Mouse (Mus musculus): ENCODE results near the gene Ubald1. TPM values are rescaled to one million over a fixed set of nuclear protein-coding genes. Genes with fewer than 3 reads are reported as not detected.
A peak's percentile ranks its signal among the peaks of the same experiment; 100 is the strongest.

The Ubald1 gene
- polyA plus RNA-seq, 1 experiment from 2014 or later, result 55.2 TPM

DNA sequence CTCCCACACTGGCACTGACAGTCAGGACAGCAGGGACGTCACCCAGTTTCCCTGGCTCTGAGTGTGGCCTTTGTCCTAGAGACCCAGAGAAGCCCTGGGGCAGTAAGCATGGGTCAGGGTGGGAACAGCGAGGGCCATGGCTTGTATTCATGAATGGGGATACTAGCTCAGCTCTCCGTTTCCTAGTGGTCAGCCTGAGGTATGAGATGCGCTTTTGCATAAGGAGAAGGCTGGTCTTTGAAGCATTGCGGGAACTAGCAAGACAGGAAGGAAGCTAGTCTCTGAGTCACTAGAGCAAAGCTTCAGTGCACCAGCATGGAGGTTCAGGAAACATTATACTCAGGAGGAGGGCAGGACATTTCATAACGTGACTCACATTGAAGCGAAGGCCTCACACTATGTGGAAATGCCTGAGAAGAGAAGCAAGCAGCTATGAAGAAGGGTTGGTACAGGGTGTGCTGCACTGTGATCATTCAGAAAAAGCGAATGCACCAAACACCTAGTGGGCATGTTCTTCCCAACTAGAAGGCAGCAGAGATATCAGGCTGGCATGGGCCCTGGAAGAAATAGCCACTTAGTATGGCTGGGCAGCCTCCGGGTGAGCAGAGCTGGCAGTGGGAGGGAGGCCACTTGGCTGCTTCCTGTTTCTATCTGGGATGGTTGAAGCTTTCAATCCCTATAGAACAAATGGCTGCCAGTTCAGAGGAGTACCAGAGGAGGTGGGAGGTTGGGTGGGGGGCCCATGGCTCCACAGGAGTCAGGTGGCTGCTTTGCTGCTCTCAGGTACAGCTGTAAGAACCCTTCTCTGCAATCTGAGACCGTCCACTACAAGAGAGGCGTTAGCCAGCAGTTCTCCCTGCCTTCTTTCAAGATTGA lies 33.0 kb upstream of the Ubald1 start:
- no peak; the same call in none of the 2 replicates for ATAC-seq
- Histone ChIP-seq H3K9ac (ENCODE audit: low read depth, low read length) (no peak overlapping the region), H3K36me3 (ENCODE audit: control insufficient read depth, insufficient read depth, low read length) (peaks cover 32% of the 10 kb centered on the region), H3K9me3 (ENCODE audit: control insufficient read depth, low read length) (no peaks in the 10 kb centered on the region), H3K27ac (ENCODE audit: low read depth, low read length) (peak overlapping the region; percentile 19; the same call in 1 of the 2 replicates), H3K4me1 (ENCODE audit: control insufficient read depth, insufficient read depth, low read depth, low read length) (no peaks in the 10 kb centered on the region), H3K27me3 (replicated peaks; ENCODE audit: control insufficient read depth, insufficient read depth, low read length) (no peaks in the 10 kb centered on the region), H3K4me3 (ENCODE audit: low read length) (no peak overlapping the region), H3K4me2 (ENCODE audit: low read length) (no peak overlapping the region)
- 78% methylated on average over 11 of the region's 11 CpGs for WGBS

DNA sequence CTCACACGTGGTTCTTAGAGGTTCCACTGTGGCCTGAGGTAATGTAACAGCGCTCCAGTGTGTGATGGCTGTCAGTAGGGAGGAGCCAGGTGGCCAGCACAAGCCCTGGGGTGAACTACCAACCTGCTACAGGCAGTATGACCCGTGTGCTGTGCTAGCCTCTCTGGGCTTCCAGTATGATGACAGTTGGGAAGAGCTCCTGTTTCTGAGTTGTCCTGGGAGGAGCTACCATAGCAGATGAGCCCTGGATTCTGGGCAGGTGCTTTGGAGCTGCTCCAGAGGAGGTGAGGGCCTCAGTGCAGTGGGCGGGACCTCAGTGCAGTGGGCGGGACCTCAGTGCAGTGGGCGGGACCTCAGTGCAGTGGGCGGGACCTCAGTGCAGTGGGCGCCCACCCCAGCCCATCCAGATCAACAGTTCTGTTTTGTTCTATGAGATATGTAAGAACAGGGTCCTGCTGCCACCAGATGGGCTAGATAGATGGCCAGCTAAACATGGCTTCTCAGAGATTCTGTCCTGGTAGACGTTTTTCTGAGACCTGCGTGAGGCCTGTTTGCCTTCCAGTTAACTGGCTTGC lies 32.0 kb upstream of the Ubald1 start:
- Histone ChIP-seq H3K36me3 (ENCODE audit: control insufficient read depth, insufficient read depth, low read length) (peaks cover 32% of the 10 kb centered on the region), H3K27me3 (replicated peaks; ENCODE audit: control insufficient read depth, insufficient read depth, low read length) (no peaks in the 10 kb centered on the region), H3K9me3 (ENCODE audit: control insufficient read depth, low read length) (no peaks in the 10 kb centered on the region), H3K9ac (ENCODE audit: low read depth, low read length) (no peak overlapping the region), H3K4me3 (ENCODE audit: low read length) (no peak overlapping the region), H3K27ac (ENCODE audit: low read depth, low read length) (no peak overlapping the region), H3K4me2 (ENCODE audit: low read length) (no peak overlapping the region), H3K4me1 (ENCODE audit: control insufficient read depth, insufficient read depth, low read depth, low read length) (no peaks in the 10 kb centered on the region)
- no peak for ATAC-seq
- 74% methylated on average over 10 of the region's 10 CpGs for WGBS

DNA sequence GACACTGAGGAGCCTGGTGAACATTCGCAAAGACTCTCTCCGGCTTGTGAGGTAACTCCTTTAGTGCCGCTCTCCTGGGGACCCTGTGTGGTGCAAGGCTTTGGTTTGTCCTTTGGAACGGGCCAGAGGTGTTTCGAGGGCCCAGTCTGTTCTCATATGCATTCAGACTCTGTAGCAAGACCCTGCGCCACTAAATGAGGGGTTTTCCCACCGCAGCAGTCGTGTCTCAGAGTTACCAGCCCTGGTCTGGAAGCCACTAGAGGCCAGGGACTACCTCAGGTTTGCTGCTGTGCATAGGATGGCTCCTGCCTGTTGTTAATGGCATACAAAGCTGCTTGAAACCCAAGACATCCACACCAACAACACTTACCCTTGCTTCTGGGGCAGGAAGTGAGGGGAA lies 30.6 kb upstream of the Ubald1 start:
- 95% methylated on average over 8 of the region's 8 CpGs for WGBS
- Histone ChIP-seq H3K4me2 (ENCODE audit: low read length) (no peak overlapping the region), H3K4me1 (ENCODE audit: control insufficient read depth, insufficient read depth, low read depth, low read length) (no peaks in the 10 kb centered on the region), H3K36me3 (ENCODE audit: control insufficient read depth, insufficient read depth, low read length) (peaks cover 19% of the 10 kb centered on the region), H3K27me3 (replicated peaks; ENCODE audit: control insufficient read depth, insufficient read depth, low read length) (no peaks in the 10 kb centered on the region), H3K9me3 (ENCODE audit: control insufficient read depth, low read length) (no peaks in the 10 kb centered on the region), H3K27ac (ENCODE audit: low read depth, low read length) (no peak overlapping the region), H3K4me3 (ENCODE audit: low read length) (no peak overlapping the region), H3K9ac (ENCODE audit: low read depth, low read length) (no peak overlapping the region)
- no peak for ATAC-seq

DNA sequence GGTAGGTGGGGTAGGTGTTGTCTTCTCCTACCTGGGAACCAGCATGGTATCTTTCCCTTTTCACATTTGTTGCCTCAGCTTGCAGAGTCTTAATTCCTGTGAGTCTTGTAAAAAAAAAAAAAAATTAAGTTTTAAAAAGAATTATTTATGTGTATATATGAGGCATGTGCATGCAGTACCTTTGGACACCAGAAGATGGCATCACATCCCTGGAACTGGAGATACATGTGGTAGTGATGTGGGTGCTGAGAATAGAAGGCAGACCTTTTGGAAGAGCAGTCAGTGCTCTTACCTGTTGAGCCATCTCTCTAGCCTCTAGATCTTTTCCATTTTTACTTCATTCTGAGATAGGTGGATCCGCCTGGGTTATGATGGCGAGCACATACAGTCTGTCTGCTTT lies 29.6 kb upstream of the Ubald1 start:
- Histone ChIP-seq H3K4me2 (ENCODE audit: low read length) (no peak overlapping the region), H3K9ac (ENCODE audit: low read depth, low read length) (no peak overlapping the region), H3K4me3 (ENCODE audit: low read length) (no peak overlapping the region), H3K36me3 (ENCODE audit: control insufficient read depth, insufficient read depth, low read length) (peaks cover 13% of the 10 kb centered on the region), H3K27ac (ENCODE audit: low read depth, low read length) (no peak overlapping the region), H3K9me3 (ENCODE audit: control insufficient read depth, low read length) (no peaks in the 10 kb centered on the region), H3K27me3 (replicated peaks; ENCODE audit: control insufficient read depth, insufficient read depth, low read length) (no peaks in the 10 kb centered on the region), H3K4me1 (ENCODE audit: control insufficient read depth, insufficient read depth, low read depth, low read length) (no peaks in the 10 kb centered on the region)
- WGBS, result 98% methylated on average over 2 of the region's 2 CpGs
- no peak for ATAC-seq

DNA sequence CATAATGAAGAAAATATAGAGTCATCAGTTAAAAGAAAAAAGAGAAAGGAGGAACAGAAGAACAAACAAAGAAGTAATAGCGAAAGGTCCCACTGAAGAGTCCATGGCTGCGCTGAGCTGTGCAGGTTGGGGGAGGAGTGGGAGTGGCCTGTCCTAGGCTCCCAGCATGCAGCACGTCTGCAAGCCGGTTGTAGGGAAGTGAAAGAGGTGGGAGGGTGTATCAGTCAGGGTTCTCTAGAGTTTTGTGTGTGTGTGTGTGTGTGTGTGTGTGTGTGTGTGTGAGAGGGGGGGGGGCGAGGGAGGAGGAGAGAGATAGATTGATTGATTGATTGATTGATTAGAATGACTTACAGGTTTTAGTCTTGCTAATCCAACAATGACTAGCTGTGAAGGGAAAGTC lies 27.9 kb upstream of the Ubald1 start:
- Histone ChIP-seq H3K9me3 (ENCODE audit: control insufficient read depth, low read length) (no peaks in the 10 kb centered on the region), H3K27ac (ENCODE audit: low read depth, low read length) (no peak overlapping the region), H3K36me3 (ENCODE audit: control insufficient read depth, insufficient read depth, low read length) (peaks cover 13% of the 10 kb centered on the region), H3K9ac (ENCODE audit: low read depth, low read length) (no peak overlapping the region), H3K27me3 (replicated peaks; ENCODE audit: control insufficient read depth, insufficient read depth, low read length) (no peaks in the 10 kb centered on the region), H3K4me1 (ENCODE audit: control insufficient read depth, insufficient read depth, low read depth, low read length) (no peaks in the 10 kb centered on the region), H3K4me2 (ENCODE audit: low read length) (no peak overlapping the region), H3K4me3 (ENCODE audit: low read length) (no peak overlapping the region)
- 45% methylated on average over 4 of the region's 5 CpGs for WGBS
- no peak for ATAC-seq

DNA sequence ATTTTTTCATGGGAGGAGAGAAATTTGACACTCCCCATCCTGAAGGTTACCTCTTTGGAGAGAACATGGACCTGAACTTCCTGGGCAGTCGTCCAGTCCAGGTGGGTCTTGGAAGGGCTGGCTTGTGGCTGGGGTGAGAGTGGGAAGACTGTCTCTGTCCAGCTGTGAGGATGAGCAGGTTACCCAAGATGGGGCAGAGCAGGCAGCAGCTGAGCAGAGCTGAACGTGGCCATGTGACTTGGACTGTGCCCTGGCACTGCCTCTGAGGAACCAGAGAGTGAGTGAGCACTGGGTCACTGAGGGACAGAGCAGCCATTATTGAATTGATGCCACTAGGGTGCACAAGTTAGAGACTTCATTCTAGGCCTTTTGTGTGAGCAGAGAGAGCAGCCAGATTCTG lies 27.3 kb upstream of the Ubald1 start:
- WGBS, result 89% methylated on average over 2 of the region's 2 CpGs
- peak; percentile 46; the same call in 1 of the 2 replicates for ATAC-seq
- H3K36me3 ChIP-seq (ENCODE audit: control insufficient read depth, insufficient read depth, low read length), result peaks cover 13% of the 10 kb centered on the region
- no peak overlapping the region for H3K4me3 ChIP-seq (ENCODE audit: low read length)
- no peak overlapping the region for H3K9ac ChIP-seq (ENCODE audit: low read depth, low read length)
- H3K4me2 ChIP-seq (ENCODE audit: low read length), result no peak overlapping the region
- no peak overlapping the region for H3K27ac ChIP-seq (ENCODE audit: low read depth, low read length)
- H3K9me3 ChIP-seq (ENCODE audit: control insufficient read depth, low read length), result no peaks in the 10 kb centered on the region
- H3K27me3 ChIP-seq (replicated peaks; ENCODE audit: control insufficient read depth, insufficient read depth, low read length), result no peaks in the 10 kb centered on the region
- no peaks in the 10 kb centered on the region for H3K4me1 ChIP-seq (ENCODE audit: control insufficient read depth, insufficient read depth, low read depth, low read length)

DNA sequence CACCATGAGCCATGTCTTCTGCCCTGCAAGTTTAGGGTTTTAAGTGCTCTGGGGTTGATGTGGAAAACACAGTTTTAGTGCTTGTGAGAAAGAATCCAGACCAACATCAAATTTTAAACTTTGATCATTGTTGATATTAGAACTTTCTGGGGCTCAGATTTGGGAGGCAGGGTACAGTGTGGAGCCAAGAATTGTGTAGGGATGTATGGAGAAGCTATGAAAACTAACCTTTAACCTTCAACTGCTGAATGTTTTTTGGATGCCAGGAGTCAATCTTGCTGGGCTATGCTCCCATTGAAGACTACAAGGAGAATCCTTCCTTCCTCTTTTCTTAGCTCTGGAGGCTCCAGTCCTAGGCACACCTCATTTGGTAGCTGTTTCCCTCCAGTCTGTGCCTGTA lies 26.4 kb upstream of the Ubald1 start:
- Histone ChIP-seq H3K27me3 (replicated peaks; ENCODE audit: control insufficient read depth, insufficient read depth, low read length) (no peaks in the 10 kb centered on the region), H3K4me2 (ENCODE audit: low read length) (no peak overlapping the region), H3K9ac (ENCODE audit: low read depth, low read length) (no peak overlapping the region), H3K36me3 (ENCODE audit: control insufficient read depth, insufficient read depth, low read length) (peaks cover 7% of the 10 kb centered on the region), H3K27ac (ENCODE audit: low read depth, low read length) (no peak overlapping the region), H3K4me1 (ENCODE audit: control insufficient read depth, insufficient read depth, low read depth, low read length) (no peaks in the 10 kb centered on the region), H3K4me3 (ENCODE audit: low read length) (no peak overlapping the region), H3K9me3 (ENCODE audit: control insufficient read depth, low read length) (no peaks in the 10 kb centered on the region)
- no peak for ATAC-seq

DNA sequence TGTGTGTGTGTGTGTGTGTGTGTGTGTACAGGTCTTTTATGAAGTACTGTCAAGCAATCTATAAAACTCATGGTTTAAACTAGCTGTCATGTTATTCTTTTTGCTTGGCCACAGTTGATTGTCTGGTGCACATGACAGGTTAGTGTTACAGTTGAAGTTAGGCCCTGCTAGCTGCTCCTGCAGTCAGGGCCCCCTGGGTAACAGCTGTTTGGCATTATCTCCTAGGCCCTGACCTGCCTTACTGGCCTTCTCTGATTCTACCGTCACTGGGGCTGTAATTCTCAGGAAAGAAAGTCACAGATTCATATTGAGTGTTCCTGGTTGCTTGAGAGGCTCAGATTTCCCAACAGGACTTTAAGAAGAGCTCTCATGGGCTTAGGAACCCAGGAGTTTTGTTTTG lies 25.5 kb upstream of the Ubald1 start:
- Histone ChIP-seq H3K9ac (ENCODE audit: low read depth, low read length) (no peak overlapping the region), H3K27me3 (replicated peaks; ENCODE audit: control insufficient read depth, insufficient read depth, low read length) (no peaks in the 10 kb centered on the region), H3K4me1 (ENCODE audit: control insufficient read depth, insufficient read depth, low read depth, low read length) (peaks cover 4% of the 10 kb centered on the region; the same call in 1 of the 2 replicates), H3K9me3 (ENCODE audit: control insufficient read depth, low read length) (no peaks in the 10 kb centered on the region), H3K27ac (ENCODE audit: low read depth, low read length) (no peak overlapping the region), H3K4me3 (ENCODE audit: low read length) (no peak overlapping the region), H3K4me2 (ENCODE audit: low read length) (no peak overlapping the region), H3K36me3 (ENCODE audit: control insufficient read depth, insufficient read depth, low read length) (peaks cover 4% of the 10 kb centered on the region; the same call in 1 of the 2 replicates)
- 64% methylated on average over 1 of the region's 1 CpGs for WGBS
- no peak for ATAC-seq

DNA sequence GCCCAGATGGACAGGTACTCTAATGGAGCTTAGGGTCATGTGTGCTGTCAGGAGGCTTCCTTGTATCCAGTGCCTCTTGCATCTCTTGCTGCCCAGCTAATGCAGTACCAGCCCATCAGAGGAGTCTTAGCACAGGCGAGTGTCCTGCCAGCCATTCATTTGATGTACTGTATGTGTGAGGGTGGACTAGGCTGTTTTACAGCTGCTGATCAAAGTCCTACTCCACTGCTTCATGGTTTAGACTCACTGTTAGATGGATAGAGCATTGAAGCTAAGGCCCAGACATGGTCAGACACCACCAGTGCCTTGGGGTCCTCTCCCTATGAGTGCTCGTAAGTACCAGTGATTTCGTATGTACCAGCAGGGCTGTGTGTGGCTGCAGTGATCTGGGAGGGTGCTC lies 24.8 kb upstream of the Ubald1 start:
- no peaks in the 10 kb centered on the region for H3K27me3 ChIP-seq (replicated peaks; ENCODE audit: control insufficient read depth, insufficient read depth, low read length)
- ATAC-seq, result no peak
- H3K4me3 ChIP-seq (ENCODE audit: low read length), result no peak overlapping the region
- no peak overlapping the region for H3K9ac ChIP-seq (ENCODE audit: low read depth, low read length)
- H3K27ac ChIP-seq (ENCODE audit: low read depth, low read length), result no peak overlapping the region
- no peaks in the 10 kb centered on the region for H3K9me3 ChIP-seq (ENCODE audit: control insufficient read depth, low read length)
- WGBS, result 90% methylated on average over 3 of the region's 3 CpGs
- peaks cover 4% of the 10 kb centered on the region; the same call in 1 of the 2 replicates for H3K36me3 ChIP-seq (ENCODE audit: control insufficient read depth, insufficient read depth, low read length)
- H3K4me1 ChIP-seq (ENCODE audit: control insufficient read depth, insufficient read depth, low read depth, low read length), result peaks cover 4% of the 10 kb centered on the region; the same call in 1 of the 2 replicates
- H3K4me2 ChIP-seq (ENCODE audit: low read length), result no peak overlapping the region
